Mouse (Mus musculus): ENCODE results near the gene Add3. TPM values are rescaled to one million over a fixed set of nuclear protein-coding genes. Genes with fewer than 3 reads are reported as not detected.

Gene Add3
- total RNA-seq, 2 experiments from 2014 or later: 81.7 to 87.2 TPM

- no peak for DNase-seq (ENCODE audit: low spot score in 2 of 2)
Measured at GRCm38 (mm10) chr19:53263859-53264733, 123.9 kb downstream of the Add3 start.

- no peak for DNase-seq (ENCODE audit: low spot score in 2 of 2)
Measured at GRCm38 (mm10) chr19:53264821-53265727, 124.8 kb downstream of the Add3 start.

- no peak for DNase-seq (ENCODE audit: low spot score in 2 of 2)
Measured at GRCm38 (mm10) chr19:53267305-53267704, 127.1 kb downstream of the Add3 start.

GRCm38 (mm10) chr19:53273055-53273722, 132.9 kb downstream of the Add3 start:
- no peak for DNase-seq (ENCODE audit: low spot score in 2 of 2)

- no peak for DNase-seq (ENCODE audit: low spot score in 2 of 2)
Measured at GRCm38 (mm10) chr19:53273781-53274428, 133.7 kb downstream of the Add3 start.

- no peak for DNase-seq (ENCODE audit: low spot score in 2 of 2)
Measured at GRCm38 (mm10) chr19:53275204-53275603, 135.0 kb downstream of the Add3 start.

GRCm38 (mm10) chr19:53276902-53277707, 136.9 kb downstream of the Add3 start:
- no peak for DNase-seq (ENCODE audit: low spot score in 2 of 2)

- DNase-seq (ENCODE audit: low spot score in 2 of 2): no peak
Measured at GRCm38 (mm10) chr19:53278491-53279415, 138.5 kb downstream of the Add3 start.

GRCm38 (mm10) chr19:53280254-53280653, 140.0 kb downstream of the Add3 start:
- no peak for DNase-seq (ENCODE audit: low spot score in 2 of 2)

GRCm38 (mm10) chr19:53282571-53282970, 142.3 kb downstream of the Add3 start:
- DNase-seq (ENCODE audit: low spot score in 2 of 2): no peak

GRCm38 (mm10) chr19:53283742-53284141, 143.5 kb downstream of the Add3 start:
- no peak for DNase-seq (ENCODE audit: low spot score in 2 of 2)

- DNase-seq (ENCODE audit: low spot score in 2 of 2): no peak
Measured at GRCm38 (mm10) chr19:53284268-53285208, 144.3 kb downstream of the Add3 start.

- no peak for DNase-seq (ENCODE audit: low spot score in 2 of 2)
Measured at GRCm38 (mm10) chr19:53296331-53297254, 156.3 kb downstream of the Add3 start.
